Mouse (Mus musculus): Measurements from ENCODE around the gene Plk1.

Plk1 gene

DNA sequence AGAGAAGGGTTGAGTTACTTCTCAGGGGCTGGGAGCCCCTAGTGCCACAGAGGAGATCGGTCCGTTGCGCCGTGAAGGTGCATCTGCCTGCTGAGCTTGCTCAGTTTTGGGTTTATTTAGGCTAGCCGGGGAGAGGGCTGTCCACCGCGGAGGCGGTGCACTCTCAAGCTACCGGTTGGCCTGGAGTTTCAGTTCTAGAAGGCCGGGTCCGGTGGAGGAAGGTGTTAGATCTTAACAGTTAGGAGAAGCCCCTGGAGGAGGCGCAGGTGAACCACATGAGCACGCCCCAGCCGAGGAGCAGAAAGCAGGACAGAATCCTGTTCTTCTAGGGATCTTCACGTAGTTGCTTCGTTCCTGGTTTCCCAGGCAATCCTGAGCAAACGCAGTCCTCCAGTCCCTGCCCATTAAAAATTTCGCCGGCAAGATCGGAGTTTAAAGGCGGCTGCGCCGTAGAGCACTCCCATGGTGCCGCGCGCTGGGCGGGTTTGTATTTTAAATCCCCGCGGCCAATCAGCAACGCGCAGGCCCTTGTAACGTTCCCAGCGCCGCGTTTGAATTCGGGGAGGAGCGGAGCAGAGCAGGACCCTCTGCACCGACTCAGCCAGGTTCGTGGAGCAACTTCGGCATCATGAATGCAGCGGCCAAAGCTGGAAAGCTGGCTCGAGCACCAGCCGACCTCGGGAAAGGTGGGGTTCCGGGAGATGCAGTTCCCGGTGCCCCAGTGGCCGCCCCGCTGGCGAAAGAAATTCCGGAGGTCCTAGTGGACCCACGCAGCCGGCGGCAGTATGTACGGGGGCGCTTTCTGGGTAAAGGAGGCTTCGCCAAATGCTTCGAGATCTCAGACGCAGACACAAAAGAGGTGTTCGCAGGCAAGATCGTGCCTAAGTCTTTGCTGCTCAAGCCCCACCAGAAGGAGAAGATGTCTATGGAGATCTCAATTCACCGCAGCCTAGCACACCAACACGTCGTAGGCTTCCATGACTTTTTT, at the start of gene Plk1:
Gene Plk1 (plus strand): TSS at position 525 of the 988 bp plus-strand sequence.
- peak; percentile 76 for DNase-seq (ENCODE audit: extremely low read depth, low read depth)

DNA sequence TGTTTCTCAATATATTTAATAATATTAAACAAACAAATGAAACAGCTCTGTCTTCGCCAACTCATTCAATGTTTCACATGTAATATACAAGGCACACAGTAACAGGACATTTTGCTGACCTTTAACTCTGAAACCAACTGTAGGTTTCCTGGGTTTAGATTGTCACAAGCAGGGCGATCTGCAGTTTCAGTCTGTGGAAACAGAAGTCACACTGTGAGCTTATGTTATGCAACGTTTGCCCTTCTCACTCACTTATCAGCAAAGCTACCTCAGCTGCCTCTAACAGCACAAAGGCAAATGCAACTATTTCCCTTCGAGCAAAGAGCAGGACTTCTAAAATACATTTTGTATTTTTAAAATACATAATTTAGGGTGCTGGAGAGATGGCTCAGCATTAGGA, 35.7 kb upstream of the Plk1 start:
- DNase-seq (ENCODE audit: extremely low read depth, low read depth), result no peak

DNA sequence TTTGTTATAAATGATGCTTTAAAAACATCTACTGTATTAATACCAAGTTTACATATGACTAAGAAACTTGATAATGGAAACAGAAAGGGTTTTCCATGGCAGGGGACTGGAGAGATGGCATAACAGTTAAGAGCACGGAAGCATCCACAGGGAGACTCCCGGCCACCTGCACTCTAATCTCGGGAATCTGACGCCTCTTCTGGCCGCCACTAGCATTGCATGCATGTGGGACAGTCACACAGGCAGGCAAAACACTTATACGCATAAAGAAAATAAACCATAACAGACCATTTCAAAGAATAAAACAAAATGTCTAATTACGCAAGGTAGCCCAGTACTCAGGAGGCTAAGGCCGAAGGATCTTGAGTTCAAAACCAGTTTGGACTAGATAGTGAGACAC, 33.6 kb upstream of the Plk1 start:
- no peak for DNase-seq (ENCODE audit: extremely low read depth, low read depth)

DNA sequence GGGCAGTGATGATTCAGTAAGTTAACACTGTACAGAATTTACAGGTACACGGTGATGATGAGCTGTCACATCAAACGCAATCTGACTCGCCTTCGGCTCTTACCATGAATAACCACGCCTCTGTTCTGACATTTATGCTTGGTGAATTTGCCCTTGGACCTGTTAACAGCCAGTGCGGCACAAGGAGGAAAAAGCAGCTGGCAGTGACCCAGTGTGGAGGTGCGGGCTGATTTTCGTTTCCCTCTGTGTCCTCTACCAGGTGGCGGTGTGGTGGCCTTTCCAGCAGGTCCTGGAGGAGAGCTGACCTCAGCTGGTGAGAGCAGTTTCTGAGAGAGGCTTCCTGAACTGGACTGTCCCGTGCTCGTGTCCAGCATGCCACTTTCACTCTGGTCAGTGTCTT, 32.3 kb upstream of the Plk1 start:
- DNase-seq (ENCODE audit: extremely low read depth, low read depth), result no peak

DNA sequence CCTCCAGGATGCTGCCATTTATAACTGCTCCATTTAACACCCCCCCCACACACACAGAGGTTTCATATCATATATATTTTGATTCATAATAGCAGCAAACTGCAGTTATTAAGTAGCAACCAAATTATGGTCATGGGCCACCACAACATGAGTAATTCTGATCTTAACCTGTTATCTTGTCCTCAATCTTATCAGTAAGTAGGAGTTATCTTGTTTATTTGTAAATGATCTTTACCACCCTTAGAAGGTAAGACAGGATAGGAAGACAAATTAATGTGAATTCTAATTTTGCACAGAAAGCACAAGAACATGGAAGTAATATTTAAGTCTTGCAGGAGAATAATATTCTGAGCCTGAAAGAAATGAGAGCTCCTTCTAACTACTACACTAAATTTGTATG, 27.4 kb upstream of the Plk1 start:
- DNase-seq (ENCODE audit: extremely low read depth, low read depth), result no peak

DNA sequence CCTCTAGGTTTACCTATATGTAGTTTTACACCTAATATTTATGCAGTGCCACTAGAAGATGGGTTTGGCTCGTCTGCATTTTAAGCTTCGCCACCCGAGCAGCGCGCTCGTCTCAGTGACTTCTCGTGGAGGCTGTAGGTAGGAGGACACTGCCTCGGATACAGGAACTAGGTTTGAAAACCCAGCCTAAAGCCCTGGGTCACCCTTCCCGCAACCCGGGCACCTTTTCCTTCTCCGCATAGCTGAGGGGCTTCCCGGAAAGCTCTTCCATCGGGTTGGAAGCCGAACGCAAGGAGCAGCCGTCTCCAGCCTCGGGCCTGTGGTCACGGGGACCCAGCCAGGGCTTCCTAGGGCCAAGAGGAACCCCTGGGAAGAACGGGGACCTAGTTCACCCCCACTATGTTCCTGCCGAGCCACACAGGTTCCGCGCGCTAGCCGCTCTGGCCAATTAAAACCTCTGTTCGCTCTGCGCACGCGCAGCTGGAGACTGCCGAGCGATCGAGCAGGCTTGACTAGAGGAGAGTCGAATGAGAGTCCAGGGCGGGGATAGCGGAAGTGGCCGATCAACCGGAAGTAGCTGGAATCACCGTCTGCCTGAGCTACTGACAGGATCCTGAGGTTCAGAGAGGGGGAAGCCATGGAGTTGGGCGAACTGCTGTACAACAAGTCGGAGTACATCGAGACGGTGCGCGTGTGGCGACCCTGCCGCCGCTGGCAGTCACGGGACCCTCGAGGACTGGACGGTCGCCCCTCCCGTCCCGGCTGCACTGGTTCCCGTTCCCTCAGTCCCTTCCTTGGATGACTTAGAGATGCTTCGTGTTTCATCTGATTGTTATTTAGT, 26.5 kb upstream of the Plk1 start, which contains the start of the genes Palb2 and Dctn5:
Gene Palb2 (minus strand): TSS at position 489 of the 841 bp plus-strand sequence.
Gene Dctn5 (plus strand): TSS at position 545 of the 841 bp plus-strand sequence.
- peak; percentile 98 for DNase-seq (ENCODE audit: extremely low read depth, low read depth)

DNA sequence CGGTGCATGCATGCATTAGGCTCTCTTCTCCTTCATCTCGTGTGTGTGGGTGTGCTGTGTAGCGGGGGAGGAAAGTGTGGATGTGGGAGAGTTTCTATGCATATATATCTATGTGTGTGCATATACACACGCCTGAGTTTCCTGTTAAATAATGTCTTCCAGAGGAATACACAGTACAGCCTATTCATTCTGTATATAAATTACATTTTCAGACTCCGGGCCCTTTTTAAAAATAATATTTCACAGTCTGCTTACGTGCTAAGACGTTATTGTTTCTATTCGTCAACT, 26.0 kb upstream of the Plk1 start:
- DNase-seq (ENCODE audit: extremely low read depth, low read depth), result no peak

DNA sequence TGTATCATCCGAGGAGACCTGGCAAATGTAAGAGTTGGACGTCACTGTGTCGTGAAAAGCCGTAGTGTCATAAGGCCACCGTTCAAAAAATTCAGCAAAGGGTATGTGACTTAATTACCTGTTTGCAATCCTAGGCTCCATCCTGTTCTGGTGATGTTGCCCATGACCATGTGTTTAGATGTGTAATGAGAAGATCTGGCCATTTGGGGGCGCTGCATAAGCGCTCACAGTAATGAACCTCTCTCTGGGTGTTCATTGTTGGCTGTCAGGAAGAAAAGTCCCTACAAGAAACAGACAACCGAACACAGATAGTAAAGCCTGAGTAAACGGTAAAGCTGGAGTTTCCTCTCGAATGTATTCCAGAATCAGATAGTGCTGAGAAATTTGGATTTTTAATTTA, 24.2 kb upstream of the Plk1 start:
- no peak for DNase-seq (ENCODE audit: extremely low read depth, low read depth)

DNA sequence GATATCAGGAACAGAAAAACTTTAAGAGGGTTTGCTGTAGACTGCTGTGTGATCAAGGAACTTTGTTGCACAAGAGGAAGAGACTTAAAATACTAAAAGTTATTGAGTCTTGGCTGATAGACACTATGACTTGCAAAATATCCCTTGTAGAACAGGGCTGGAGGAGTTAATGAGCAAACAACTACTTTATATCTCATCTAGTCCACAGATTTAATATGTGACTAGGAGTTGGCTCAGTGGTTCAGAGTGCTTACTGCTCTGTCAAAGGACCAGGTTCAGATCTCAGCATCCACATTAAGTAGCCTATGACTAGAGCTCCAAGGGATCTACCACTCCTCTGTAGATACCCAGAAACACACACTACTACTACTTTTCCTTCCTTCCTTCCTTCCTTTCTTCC, 22.2 kb upstream of the Plk1 start:
- no peak for DNase-seq (ENCODE audit: extremely low read depth, low read depth)

DNA sequence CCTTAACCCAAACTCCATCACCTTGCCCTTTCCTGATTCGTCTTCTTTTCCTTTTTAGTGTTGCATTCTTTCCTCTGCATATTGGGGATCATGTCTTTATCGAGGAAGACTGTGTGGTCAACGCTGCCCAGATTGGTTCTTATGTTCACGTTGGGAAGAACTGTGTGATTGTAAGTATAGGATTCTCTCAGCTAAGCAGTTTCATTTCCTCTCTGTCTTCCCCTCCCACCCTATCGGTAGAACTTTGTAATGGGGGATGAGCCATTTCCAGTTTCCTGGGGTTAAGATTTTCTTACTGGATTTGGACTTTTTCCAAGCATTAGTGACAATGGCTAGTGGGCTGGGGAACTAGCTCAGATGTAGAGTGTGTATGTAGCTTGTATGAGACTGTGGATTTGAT, 21.0 kb upstream of the Plk1 start:
- no peak for DNase-seq (ENCODE audit: extremely low read depth, low read depth)

DNA sequence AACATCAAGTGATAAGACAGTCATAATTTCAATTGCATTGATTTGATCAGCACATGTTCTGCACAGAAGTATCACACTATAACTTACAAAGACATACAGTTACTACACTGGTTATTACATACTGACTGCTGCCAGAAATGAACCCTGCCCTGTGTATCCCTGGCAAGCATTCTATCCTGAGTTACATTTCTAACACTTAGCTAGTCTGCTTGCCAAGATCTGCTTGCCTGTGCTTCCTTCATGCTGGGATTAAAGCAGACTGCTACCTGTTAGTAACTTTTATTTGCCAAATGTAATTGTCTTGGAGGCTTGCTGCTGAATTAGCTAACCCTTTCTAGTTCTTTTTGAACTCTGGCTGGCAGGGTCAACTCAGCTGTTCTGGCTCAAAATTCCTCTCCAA, 18.2 kb upstream of the Plk1 start:
- DNase-seq (ENCODE audit: extremely low read depth, low read depth), result no peak

DNA sequence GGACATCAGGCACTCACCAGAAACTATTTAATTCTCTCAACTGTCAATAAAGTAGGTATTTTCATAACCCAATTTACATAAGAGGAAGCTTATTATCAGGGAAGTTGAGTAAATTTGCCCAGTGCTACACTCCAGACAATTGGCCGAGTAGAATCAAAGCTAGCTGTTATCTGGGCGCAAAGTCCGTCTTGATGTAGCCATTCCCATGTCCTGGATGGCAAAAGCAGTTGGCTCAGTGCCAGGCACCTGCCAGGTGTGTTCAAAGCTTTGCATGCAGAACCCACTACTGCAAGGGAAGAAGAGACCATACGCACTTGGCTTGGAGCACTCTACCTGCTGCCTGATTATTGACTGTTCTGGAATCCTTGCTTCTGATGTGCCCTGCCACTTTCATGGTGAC, 6.8 kb upstream of the Plk1 start:
- no peak for DNase-seq (ENCODE audit: extremely low read depth, low read depth)

DNA sequence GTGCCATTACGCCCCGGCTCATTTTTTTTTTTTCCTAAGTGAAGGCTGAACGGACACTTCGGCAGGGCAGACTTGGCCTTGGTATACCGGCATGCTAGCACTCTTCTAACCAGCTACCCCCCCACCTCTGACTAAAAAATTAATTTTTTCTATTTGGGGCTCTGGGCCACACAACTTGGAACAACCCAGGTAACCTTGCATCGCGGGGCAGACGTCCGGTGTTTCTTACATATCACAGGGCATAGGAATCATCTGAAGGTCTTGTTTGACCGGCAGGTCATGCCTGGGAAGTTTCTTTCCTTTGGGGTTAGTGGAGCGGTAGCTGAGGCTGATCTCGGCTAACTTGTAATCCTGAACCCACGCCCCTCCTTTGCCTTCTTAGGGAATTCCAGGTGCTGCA, 751 bp upstream of the Plk1 start:
- DNase-seq (ENCODE audit: extremely low read depth, low read depth), result no peak

DNA sequence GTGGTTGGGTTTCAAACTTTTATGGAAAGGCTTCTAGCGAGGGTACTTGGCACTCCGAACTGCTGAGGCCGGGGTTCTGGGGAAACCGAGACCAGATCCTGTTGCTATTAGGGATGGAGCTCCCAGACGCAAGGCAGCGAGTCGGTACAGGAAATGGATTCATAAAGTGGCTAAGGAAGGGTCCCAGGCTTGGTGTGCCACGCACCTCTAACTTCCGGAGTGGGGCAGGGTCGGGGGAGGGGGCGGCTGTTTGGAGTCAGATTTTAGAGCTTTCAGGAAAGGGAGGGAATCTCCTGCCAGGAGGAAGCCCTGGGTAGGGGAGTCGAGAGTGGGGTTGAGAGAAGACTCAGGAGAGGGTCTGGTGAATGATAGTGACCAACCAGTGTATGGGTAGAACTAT, 798 bp downstream of the Plk1 start:
- DNase-seq (ENCODE audit: extremely low read depth, low read depth), result no peak

DNA sequence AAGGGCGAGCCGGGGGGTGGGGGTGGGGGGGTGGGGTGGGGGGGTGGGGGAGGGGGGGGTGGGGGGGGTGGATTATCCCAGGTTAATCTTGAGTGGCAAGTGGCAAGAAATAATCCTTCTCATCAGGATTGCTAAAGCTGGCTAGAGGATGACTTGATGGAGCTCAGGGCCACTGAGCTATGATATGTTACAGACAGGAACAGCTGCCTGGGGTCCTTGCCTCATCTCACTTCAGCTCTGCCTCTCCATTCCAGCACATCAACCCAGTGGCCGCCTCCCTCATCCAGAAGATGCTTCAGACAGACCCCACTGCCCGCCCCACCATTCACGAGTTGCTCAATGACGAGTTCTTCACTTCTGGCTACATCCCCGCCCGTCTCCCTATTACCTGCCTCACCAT, 4.5 kb downstream of the Plk1 start:
- no peak for DNase-seq (ENCODE audit: extremely low read depth, low read depth)

DNA sequence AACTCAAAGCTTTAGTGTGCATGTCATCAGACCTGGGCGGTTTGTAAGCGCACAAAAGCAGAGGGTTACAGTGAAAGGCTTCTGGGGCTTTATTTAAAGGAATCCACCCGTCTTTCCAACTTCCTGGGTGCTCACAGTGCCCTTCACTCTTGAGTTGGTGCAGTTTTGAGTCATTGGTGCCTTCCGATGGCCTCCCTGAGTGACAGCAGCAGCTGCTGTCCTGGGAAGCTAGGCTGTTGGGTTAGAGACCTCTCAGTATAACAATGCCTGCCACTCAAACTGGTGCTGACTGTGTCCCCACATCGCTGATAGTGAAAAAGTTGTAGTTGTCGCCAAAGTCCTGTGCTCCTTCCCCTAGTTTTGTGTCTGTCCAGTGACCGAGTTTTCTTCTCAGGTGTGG, 8.0 kb downstream of the Plk1 start:
- no peak for DNase-seq (ENCODE audit: extremely low read depth, low read depth)

DNA sequence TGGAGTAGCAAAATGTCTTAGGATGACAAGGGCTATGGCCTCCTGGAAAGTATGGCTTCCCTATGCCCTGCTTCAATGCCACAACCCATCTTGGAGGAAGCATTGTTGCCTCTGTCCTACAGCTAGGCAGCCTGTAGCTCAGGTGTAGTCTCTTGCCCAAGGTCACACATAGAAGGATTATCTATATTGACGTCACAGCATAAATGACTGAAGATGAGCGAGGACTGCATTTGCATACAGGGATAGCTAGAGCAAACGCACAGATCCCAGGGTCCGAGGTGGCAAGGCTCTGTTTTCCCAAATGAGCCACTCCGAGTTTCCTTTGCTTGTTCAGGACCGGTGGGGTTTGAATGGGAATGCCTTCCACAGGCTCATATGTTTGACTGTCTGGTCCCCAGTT, 11.5 kb downstream of the Plk1 start:
- no peak for DNase-seq (ENCODE audit: extremely low read depth, low read depth)

DNA sequence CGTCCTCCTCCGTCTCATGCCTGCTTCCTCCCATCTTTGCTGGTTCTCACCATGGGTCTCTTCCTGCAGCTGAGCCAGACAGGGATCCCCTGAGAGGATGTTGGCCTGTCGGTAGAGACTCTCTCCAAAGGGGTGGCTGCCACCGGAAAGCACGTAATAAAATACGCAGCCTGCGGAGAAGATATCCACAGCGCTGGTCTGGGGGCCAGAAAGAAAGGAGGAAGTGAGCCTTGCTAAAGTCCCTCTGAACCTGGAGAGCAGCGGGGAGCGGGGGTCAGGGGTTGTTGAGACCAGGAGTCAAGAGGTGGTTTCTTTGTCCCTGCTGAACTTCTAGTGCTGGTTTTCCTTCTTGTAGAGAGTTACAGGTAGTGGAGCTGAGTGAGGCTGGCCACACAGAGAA, 12.4 kb downstream of the Plk1 start:
- DNase-seq (ENCODE audit: extremely low read depth, low read depth), result no peak

DNA sequence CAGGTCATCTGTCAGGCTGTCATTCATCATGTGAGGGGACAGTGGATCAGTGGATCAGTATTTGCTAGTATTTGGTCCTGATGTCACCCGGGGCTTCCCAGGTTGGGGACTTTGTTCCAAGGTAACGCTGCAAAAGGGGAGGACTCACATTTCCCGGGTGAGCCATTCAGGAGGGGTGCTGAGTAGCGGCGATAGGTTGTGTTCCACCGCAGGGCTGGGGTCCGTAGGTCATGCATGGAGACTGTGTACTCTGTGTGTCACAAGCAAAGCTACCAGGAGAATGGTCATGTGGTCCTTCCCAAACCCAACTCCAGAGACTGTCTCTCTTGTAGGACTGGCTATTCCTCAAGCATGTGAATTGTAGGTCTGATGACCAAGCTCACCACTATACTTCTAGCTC, 21.5 kb downstream of the Plk1 start:
- no peak for DNase-seq (ENCODE audit: extremely low read depth, low read depth)

DNA sequence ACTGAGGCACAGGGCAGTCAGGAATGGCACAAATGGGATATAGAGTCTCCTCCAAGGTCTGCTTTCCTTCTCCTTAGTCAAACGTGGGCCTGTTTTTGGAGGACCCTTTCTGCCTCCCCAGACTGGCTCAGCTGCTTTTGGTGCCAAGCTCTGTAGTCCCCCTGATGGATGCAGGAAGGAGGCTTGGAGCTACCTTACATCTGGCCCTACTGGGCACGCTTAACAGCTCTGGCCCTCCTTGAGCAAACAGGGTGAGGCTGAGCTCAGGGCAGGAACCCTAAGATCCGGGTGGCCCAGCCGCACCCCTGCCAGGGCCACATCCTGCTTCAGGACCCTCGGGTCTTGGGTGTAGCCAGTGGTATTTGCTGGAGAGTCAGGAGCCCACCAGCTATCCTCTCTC, 25.3 kb downstream of the Plk1 start:
- no peak for DNase-seq (ENCODE audit: extremely low read depth, low read depth)

DNA sequence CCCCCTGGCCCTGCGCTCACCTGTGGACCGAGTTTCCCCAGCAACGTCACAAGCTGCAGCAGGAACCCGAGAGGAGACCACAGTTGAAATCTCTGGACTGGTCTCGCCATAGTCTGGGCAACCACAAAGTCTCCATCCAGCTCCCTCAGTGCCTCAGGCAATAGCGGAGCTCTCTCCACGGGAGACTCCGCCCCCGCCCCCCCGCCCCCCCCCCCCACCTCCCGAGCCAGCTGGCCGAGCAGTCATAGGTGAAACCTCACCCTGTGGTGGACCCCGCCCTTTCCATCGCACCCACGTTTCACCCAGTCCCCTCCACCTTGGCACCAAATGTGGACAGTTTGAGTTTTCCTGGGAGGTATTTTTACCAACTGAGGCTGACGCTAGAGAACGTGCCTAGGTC, 26.8 kb downstream of the Plk1 start, which contains the start of gene Ern2:
Gene Ern2 (minus strand): TSS at position 165 of the 400 bp plus-strand sequence.
- no peak for DNase-seq (ENCODE audit: extremely low read depth, low read depth)

DNA sequence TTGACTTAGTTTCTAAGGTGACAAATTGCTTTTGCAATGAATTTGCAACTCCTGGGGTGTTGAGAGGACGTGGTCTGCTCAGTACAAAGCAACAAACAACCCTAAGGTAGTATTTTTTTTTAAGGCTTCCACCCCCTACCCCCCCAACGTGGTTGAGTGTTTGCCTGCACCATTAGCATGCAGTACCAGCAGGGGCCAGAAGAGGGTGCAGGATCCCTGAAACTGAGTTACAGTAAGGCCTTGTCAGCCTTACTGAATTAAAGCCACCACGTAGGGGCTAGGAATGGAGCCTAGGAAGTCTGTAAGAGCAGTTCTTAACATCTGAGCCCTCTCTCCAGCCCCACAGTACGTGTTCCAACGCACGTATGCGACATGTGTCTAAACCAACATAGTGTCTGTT, 30.2 kb downstream of the Plk1 start:
- peak; percentile 37 for DNase-seq (ENCODE audit: extremely low read depth, low read depth)

Measured in MEL-GATA-1-ER (cell line).